Mouse (Mus musculus): ENCODE results near the gene Pros1.
A peak's percentile ranks its signal among the peaks of the same experiment; 100 is the strongest.

The Pros1 gene

GRCm38 (mm10) chr16:62872688-62873117 is 18.6 kb downstream of the Pros1 start:
- no peak for DNase-seq

DNA sequence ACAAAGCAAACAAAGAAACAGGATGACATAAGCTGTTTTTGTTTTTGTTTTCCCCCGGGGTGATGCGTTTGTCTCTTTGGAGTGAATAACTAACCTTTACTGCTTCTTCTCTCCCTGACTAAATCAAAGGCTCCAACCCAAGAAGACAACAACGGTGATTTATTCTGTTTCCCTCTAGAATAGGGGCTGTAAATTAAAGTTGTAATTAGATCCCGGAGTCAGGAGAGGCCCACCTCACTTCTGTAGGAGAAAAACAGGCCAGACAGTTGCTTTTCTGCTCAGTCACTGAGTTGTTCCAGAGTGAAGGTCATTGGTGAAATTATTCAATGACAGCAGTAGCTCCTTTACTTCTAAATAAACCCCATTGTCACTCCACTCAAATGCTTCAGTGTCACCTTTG is 19.1 kb downstream of the Pros1 start:
- DNase-seq: no peak

GRCm38 (mm10) chr16:62874065-62874464 is 20.0 kb downstream of the Pros1 start:
- DNase-seq: no peak

GRCm38 (mm10) chr16:62895824-62896223 is 41.7 kb downstream of the Pros1 start:
- DNase-seq: no peak

- no peak for DNase-seq
Measured at GRCm38 (mm10) chr16:62911364-62911763, 57.3 kb downstream of the Pros1 start.

- peak; percentile 9 for DNase-seq
Measured at GRCm38 (mm10) chr16:62912246-62912645, 58.1 kb downstream of the Pros1 start.

GRCm38 (mm10) chr16:62915530-62915929 is 61.4 kb downstream of the Pros1 start:
- DNase-seq: no peak

DNA sequence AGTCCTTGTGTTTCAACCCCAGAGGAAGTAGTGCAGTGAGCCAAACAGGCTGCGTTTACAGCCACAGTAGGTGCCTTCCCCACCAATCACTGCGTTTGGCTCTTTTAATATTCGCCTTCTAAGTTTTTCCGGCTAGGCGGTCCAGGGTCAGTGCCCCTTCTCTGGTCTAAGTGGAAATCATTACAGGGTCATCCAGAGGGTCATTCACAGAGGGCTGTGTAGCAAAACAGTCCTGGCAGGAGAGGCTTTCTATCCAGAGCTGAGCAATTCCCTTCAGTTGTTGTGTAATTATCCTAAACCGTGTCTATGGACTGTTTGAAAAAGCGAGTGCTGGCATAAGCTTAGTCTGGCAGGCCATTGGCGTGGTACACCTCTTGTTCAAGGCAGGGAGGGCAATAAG is 68.1 kb downstream of the Pros1 start:
- no peak for DNase-seq

- DNase-seq: no peak
Measured at GRCm38 (mm10) chr16:62931341-62931740, 77.2 kb downstream of the Pros1 start.

- no peak for DNase-seq
Measured at GRCm38 (mm10) chr16:62936316-62936715, 82.2 kb downstream of the Pros1 start.

DNA sequence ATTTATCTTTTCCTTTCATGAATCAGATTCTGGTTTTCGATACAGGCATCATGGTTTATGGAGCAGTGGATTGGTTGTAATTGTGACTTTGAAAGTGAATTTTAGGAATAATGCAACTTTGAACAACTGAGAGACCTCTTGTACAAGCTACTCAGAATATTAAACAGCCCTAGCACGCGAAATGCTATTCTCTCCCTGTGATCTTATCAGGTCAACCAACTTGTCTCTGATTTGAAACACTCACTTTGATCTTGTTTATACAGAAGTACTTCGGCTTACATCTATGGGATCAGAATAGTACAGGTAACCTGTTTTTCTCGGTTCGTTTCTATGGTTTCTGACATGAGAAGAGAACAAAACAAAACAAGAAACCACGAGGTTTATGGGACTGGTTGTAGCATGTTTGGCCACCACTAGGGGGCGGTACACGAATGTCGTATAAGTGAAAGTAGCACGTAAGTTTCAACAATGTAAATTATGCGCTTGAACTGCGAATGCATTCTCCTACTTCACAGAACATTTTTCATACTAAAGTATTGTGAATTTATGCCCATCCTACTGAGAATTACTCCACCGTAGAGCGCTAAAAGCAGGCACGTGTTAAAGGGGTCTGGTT is 86.4 kb downstream of the Pros1 start:
- DNase-seq: peak; percentile 87

GRCm38 (mm10) chr16:62941763-62942162 is 87.7 kb downstream of the Pros1 start:
- no peak for DNase-seq

- no peak for DNase-seq
Measured at GRCm38 (mm10) chr16:62942418-62943410, 88.6 kb downstream of the Pros1 start.

- DNase-seq: no peak
Measured at GRCm38 (mm10) chr16:62958485-62958884, 104.4 kb downstream of the Pros1 start.

GRCm38 (mm10) chr16:62964361-62964763 is 110.3 kb downstream of the Pros1 start:
- no peak for DNase-seq

DNA sequence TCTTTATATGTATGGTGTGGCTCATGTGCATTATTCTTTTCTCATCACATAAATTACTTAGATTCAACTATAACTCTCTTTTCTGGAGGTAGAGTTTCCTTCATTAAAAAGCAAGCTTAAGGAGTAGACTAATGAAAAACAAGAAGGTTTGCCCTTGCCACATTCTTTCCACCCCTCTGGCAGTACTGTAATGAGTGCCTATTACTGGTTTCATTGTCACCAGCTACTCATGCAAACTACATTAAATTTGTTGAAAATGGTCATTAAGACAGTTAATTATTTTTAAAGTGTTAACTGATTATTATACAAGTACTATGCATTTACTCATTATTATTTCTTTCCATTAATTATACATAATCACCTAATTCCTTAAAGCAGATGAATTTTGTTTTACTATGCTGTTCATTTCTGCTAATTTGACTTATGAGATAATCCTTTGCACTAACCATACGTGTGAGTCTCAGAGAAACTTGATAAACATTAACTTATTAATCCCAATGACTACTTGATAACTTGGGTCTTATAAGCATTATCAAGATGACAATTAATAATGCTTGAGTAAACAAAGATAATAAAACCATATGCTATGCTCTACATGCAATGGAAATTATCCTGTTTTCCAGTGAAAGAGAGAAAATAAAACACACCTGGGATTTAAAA is 117.7 kb downstream of the Pros1 start:
- DNase-seq: no peak

GRCm38 (mm10) chr16:62974926-62975325 is 120.8 kb downstream of the Pros1 start:
- peak; percentile 45 for DNase-seq
